Mouse (Mus musculus) heart, adult 2 months (tissue): ENCODE data around the gene Spg21.
A peak's percentile ranks its signal among the peaks of the same experiment; 100 is the strongest.

Source experiments
- CTCF ChIP-seq: fragments of 200-600 bp; IDR thresholded peaks from 2 replicates; pipeline ENCODE4 v1.8.1; 2022; ENCODE audit warnings: antibody characterized with exemption, mild to moderate bottlenecking, moderate library complexity
- POLR2A ChIP-seq: fragments of 200-500 bp; IDR thresholded peaks from 2 replicates; pipeline ENCODE4 v1.6.1; 2011; ENCODE audit warnings: mild to moderate bottlenecking, low read depth, low read length, control low read depth; ENCODE audit not compliant: insufficient read depth

DNA sequence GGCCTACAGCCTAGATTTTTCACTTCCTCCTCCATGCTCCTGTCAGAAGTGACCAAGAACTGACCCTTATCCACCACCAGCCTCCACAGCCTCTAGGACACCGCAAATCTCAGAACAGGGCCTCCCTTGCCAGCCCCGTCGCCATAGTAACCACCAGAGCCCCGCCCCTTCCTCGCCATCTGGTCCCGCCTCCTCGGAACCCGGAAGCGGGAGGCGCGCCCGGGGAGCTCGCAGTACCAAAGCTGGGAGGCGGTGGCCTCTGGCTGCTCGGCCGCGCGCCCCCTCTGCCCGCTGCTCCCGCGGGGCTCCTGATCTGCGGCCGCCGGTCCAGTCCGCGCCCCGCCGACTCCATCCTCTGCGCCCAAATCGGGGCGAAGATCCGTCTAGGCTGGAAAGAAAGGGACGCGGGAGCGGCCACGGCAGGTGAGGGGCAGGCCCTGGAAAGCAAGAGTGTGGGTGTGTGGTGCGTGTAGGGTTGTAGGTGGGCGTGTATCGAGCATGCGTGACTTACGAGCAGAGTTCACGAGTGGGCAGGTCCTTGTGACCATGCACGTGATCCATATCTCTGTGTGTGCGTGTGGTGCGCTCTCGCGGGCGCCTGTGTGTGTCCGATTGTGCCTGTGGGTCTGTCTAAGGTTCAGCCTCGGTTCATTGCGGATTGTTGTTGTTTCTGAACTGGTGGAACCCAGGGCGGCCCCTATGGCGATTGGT, at the start of gene Spg21:
- TF ChIP-seq POLR2A (peak; percentile 53), CTCF (no peak)
